Mouse (Mus musculus) lung, embryonic 16.5 days (tissue): Measurements from ENCODE around the gene Smcr8. TPM values are rescaled to one million over a fixed set of nuclear protein-coding genes. Genes with fewer than 3 reads are reported as not detected.

Experiments
- ATAC-seq: fragments of 200-750 bp; cut with Nextera tagmentation; 2 replicates; pipeline ENCODE4 v1.8.0; 2017; ENCODE audit warnings: low read depth, mild to moderate bottlenecking, moderate library complexity
- H3K27ac ChIP-seq: fragments of 300-500 bp; sonication (generic); 2 replicates; pipeline ENCODE4 v1.5.1; 2014; ENCODE audit warnings: mild to moderate bottlenecking, control low read depth, low read length
- H3K27me3 ChIP-seq: fragments of 300-500 bp; sonication (generic); 2 replicates; pipeline ENCODE4 v1.6.1; 2014; ENCODE audit warnings: low read depth, low read length, mixed read lengths; ENCODE audit not compliant: control insufficient read depth, insufficient read depth
- H3K36me3 ChIP-seq: fragments of 300-500 bp; sonication (generic); 2 replicates; pipeline ENCODE4 v1.6.1; 2014; ENCODE audit warnings: low read length; ENCODE audit not compliant: control insufficient read depth, insufficient read depth
- H3K4me1 ChIP-seq: fragments of 300-500 bp; sonication (generic); replicated peaks from 2 replicates; pipeline ENCODE4 v1.6.1; 2014; ENCODE audit warnings: low read length, mixed read lengths; ENCODE audit not compliant: control insufficient read depth, insufficient read depth
- H3K4me2 ChIP-seq: fragments of 300-500 bp; sonication (generic); 2 replicates; pipeline ENCODE4 v1.6.1; 2014; ENCODE audit warnings: low read depth, low read length, control low read depth
- H3K4me3 ChIP-seq: fragments of 300-500 bp; sonication (generic); 2 replicates; pipeline ENCODE4 v1.5.1; 2014; ENCODE audit warnings: mild to moderate bottlenecking, low read length, control low read depth
- H3K9ac ChIP-seq: fragments of 300-500 bp; sonication (generic); 2 replicates; pipeline ENCODE4 v1.6.1; 2014; ENCODE audit warnings: low read length, control low read depth
- H3K9me3 ChIP-seq: fragments of 300-500 bp; sonication (generic); 2 replicates; pipeline ENCODE4 v1.6.1; 2016; ENCODE audit warnings: low read length; ENCODE audit not compliant: control insufficient read depth
- WGBS: fragments of 180-500 bp; shearing (Covaris S2); extraction: QIAGEN DNeasy Blood & Tissue Kit; methylation state at CpG from one replicate; pipeline ENCODE4 v1.1.7; 2014; 5-methylcytosine and 5-hydroxymethylcytosine counted together
- polyA plus RNA-seq: library from polyadenylated mRNA; unstranded; fragments of >200 nt; fragmentation: Nextera tagmentation; extraction: Ambion mirVana; gene quantifications from 2 replicates; pipeline ENCODE4 v1.2.1, GENCODE M21; 2015

The Smcr8 gene
- polyA plus RNA-seq, 1 experiment from 2014 or later, result 5.8 TPM

DNA sequence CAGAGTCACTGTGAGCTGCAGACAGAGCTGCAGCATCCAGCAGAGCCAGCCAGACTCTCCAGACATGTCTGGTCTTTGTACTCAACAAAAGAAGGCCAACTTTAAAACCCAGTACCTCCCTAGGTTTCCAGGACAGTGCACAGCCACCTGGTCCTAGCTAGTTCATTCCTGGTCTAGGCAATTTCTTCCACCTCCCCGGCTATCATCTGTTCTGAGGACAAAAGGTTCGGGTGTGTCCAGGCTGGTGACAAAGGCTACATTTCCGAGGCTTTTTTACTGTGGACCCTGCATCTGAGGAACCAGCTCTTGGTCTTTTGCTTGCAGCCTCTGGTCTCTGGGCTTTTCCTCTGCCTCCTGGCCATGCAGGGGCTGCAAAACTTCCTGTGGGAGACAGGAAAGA lies 37.0 kb upstream of the Smcr8 start:
- Histone ChIP-seq H3K27ac (no peak overlapping the region), H3K4me2 (no peak overlapping the region), H3K9ac (no peak overlapping the region), H3K27me3 (no peaks in the 10 kb centered on the region), H3K4me3 (no peak overlapping the region), H3K4me1 (no peaks in the 10 kb centered on the region), H3K36me3 (peaks cover 12% of the 10 kb centered on the region), H3K9me3 (no peaks in the 10 kb centered on the region)
- no peak for ATAC-seq
- 76% methylated on average over 3 of the region's 3 CpGs for WGBS

DNA sequence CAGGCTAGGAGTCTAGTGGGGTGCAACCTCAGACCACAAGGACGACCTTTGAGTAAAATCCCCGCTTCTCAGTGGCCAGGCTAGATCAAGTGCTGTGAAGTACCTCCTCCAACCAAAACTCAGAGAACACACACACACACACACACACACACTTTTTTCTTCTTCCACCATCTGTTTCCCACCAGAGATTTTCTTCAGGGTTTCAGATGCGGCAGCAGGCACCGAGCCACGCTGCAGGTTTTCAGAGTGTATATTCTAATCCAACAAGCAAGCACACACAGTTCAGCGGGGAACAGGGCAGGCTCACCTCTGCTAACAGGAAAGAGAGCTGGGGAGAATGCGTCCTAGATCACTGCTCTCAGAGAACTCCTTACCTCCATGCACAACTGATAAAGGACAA lies 21.8 kb upstream of the Smcr8 start:
- no peak for ATAC-seq
- WGBS, result 90% methylated on average over 7 of the region's 7 CpGs

DNA sequence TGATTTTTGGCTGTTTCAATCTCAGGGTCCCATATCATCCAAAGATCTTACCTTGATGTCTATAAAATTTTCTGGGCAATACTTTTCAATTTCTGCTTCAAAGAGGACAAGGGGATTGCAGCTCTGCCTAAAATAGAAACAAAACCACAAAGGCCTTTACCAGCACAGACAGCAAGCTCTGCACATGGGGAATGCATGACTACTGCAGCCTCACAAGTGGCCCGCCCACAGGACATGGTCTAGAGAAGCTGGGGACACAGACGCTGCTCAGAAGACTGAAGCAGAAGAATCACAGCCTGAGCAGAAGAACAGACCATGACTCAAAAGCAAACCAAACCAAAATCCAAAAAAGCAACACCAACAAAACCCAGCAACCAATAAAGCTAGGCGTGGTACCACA lies 15.6 kb upstream of the Smcr8 start:
- ATAC-seq, result no peak
- peaks cover 20% of the 10 kb centered on the region for H3K36me3 ChIP-seq
- H3K4me3 ChIP-seq, result no peak overlapping the region
- no peaks in the 10 kb centered on the region for H3K4me1 ChIP-seq
- no peaks in the 10 kb centered on the region for H3K27me3 ChIP-seq
- no peak overlapping the region for H3K4me2 ChIP-seq
- H3K27ac ChIP-seq, result no peak overlapping the region
- no peak overlapping the region for H3K9ac ChIP-seq
- no peaks in the 10 kb centered on the region for H3K9me3 ChIP-seq
- 84% methylated on average over 3 of the region's 3 CpGs for WGBS

More for the DNA sequence above, 21.8 kb upstream of the Smcr8 start:
- no peak overlapping the region for H3K4me2 ChIP-seq
- no peak overlapping the region for H3K4me3 ChIP-seq
- no peaks in the 10 kb centered on the region for H3K9me3 ChIP-seq
- no peaks in the 10 kb centered on the region for H3K27me3 ChIP-seq
- no peak overlapping the region for H3K27ac ChIP-seq
- peaks cover 44% of the 10 kb centered on the region for H3K36me3 ChIP-seq
- H3K4me1 ChIP-seq, result no peaks in the 10 kb centered on the region
- H3K9ac ChIP-seq, result no peak overlapping the region

DNA sequence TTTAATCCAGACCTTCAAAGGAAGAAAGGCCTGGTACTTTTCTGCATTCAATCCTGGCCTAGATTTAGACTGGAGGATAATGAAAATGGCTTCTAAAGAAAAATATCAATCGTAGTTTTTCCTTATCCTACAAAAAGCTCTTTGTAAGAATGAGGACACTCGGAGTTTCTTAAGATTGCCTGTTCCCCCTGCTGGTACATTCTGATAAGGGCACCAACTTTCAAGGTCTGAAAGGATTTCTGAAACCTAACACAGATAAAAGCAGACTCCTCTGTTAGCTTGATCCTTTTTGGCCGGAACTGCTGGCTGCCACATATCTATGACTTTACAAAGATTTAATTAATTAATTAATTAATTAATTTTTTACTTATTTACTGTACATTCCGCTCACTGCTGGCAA lies 10.4 kb upstream of the Smcr8 start:
- H3K4me1 ChIP-seq, result no peaks in the 10 kb centered on the region
- peaks cover under 1% of the 10 kb centered on the region; the same call in 1 of the 2 replicates for H3K36me3 ChIP-seq
- no peaks in the 10 kb centered on the region for H3K27me3 ChIP-seq
- H3K27ac ChIP-seq, result no peak overlapping the region
- WGBS, result 79% methylated on average over 4 of the region's 4 CpGs
- no peaks in the 10 kb centered on the region for H3K9me3 ChIP-seq
- no peak overlapping the region for H3K4me2 ChIP-seq
- no peak overlapping the region for H3K9ac ChIP-seq
- no peak for ATAC-seq
- H3K4me3 ChIP-seq, result no peak overlapping the region

DNA sequence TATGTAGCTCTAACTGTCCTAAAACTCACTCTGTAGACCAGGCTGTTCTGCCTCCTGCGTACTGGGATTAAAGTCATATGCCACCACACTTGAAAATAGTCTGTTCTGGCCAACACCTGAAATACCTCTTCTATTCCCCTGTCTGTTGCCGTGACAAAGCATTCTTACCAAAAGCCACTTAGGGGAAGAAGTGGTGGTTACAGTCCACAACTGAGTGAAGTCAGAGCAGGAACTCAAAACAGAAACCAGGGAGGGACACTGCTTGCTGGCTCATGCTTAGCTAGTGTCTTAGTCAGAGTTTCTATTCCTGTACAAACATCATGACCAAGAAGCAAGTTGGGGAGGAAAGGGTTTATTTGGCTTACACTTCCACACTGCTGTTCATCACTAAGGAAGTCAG lies 8.0 kb upstream of the Smcr8 start:
- Histone ChIP-seq H3K4me3 (no peak overlapping the region), H3K9ac (no peak overlapping the region), H3K27me3 (no peaks in the 10 kb centered on the region), H3K4me1 (peaks cover 3% of the 10 kb centered on the region; the same call in 1 of the 2 replicates), H3K27ac (no peak overlapping the region), H3K9me3 (no peaks in the 10 kb centered on the region), H3K36me3 (no peaks in the 10 kb centered on the region), H3K4me2 (no peak overlapping the region)
- no peak for ATAC-seq
- 71% methylated on average over 2 of the region's 2 CpGs for WGBS

DNA sequence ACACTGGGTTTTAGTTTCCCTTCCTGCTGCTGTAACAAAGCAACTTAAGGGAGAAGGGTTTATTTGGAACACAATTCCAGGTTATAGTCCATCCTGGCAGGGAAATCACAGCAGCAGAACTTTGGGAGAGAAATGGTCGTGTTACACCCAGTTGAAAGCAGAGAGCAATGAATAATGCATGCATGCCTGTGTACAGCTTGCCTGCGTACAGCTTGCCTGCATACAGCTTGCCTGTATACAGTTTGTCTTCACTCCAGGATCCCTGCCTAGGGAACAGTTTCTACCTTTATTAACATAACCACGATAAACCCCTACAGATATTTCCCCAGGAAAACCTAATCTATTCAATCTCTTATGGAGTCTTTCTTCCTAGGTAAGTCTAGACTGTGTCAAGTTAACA lies 6.5 kb upstream of the Smcr8 start:
- H3K9me3 ChIP-seq, result no peaks in the 10 kb centered on the region
- H3K9ac ChIP-seq, result no peak overlapping the region
- ATAC-seq, result no peak
- peaks cover 15% of the 10 kb centered on the region for H3K4me1 ChIP-seq
- no peaks in the 10 kb centered on the region for H3K27me3 ChIP-seq
- H3K4me3 ChIP-seq, result no peak overlapping the region
- 87% methylated on average over 3 of the region's 3 CpGs for WGBS
- H3K27ac ChIP-seq, result no peak overlapping the region
- no peaks in the 10 kb centered on the region for H3K36me3 ChIP-seq
- H3K4me2 ChIP-seq, result no peak overlapping the region

DNA sequence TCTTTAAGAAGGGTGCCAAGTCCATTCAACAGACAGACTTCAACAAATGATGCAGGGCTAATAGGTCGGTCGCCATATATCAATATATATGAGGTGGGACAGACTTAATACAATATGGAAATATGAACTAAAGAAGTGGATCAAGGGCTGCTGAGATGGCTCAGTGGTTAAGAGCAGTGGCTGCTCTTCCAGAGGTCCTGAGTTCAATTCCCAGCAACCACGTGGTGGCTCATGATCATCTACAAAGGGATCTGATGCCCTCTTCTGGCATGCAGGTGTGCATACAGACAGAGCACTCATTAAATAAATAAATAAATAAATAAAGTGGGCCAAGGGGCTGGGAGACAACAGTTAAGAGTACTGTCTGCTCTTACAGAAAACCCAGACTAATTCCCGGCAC lies 5.2 kb upstream of the Smcr8 start:
- Histone ChIP-seq H3K36me3 (no peaks in the 10 kb centered on the region), H3K27ac (no peak overlapping the region), H3K4me2 (no peak overlapping the region), H3K27me3 (no peaks in the 10 kb centered on the region), H3K4me3 (no peak overlapping the region), H3K4me1 (peaks cover 20% of the 10 kb centered on the region), H3K9ac (no peak overlapping the region), H3K9me3 (no peaks in the 10 kb centered on the region)
- 78% methylated on average over 4 of the region's 4 CpGs for WGBS
- ATAC-seq, result no peak

DNA sequence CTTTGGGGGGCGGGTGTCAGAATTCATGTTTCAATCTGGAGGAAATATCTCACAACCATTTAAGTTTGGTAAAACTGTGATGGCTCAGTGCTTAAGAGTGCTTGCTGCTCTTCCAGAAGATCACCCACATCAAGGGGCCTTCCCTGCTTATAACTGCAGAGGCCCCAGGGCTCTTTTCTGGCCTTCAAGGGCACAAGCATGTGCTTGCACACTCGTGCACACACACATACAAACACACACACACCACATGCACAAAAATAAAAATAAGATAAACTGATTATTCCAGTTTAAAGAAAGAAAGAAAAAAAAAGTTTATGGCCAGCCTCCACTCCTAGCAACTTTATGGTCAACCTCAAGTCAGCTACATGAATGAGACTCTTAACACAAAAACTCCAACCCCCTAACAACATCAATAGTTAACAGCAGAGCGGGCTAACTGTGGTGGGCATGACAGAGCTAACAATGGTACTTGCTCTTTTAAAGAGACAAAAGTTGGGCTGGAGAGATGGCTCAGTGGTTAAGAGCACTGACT lies 3.1 kb upstream of the Smcr8 start:
- H3K9me3 ChIP-seq, result no peaks in the 10 kb centered on the region
- no peak for ATAC-seq
- WGBS, result 84% methylated on average over 3 of the region's 3 CpGs
- no peak overlapping the region for H3K4me3 ChIP-seq
- peaks cover 33% of the 10 kb centered on the region for H3K4me1 ChIP-seq
- no peak overlapping the region for H3K9ac ChIP-seq
- H3K4me2 ChIP-seq, result no peak overlapping the region
- no peak overlapping the region for H3K27ac ChIP-seq
- no peaks in the 10 kb centered on the region for H3K27me3 ChIP-seq
- no peaks in the 10 kb centered on the region for H3K36me3 ChIP-seq

DNA sequence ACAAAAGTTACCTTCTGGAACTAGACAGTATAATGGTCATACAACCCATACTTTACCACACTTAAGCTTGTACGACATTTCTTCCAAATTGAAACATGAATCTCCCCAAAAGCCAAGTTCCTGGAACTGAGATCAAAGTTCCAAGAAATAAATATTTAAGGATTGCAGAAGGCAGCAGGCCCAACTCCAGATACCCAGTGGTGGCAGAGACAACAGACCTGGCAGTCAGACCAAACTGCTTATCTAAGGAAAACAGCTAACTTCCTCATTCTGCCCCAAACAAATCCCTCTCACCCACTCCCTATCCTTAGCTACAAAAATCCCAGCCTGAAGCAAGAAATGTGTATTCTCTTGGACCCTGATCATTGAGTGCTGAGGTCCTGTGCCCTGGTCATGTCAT lies 2.5 kb upstream of the Smcr8 start:
- Histone ChIP-seq H3K4me3 (no peak overlapping the region; the same call in none of the 2 replicates), H3K4me1 (peaks cover 39% of the 10 kb centered on the region), H3K9ac (0 out of 2 replicates have a peak overlapping the region, but pooled peaks have one; percentile 40), H3K27me3 (no peaks in the 10 kb centered on the region), H3K9me3 (no peaks in the 10 kb centered on the region), H3K4me2 (peak overlapping the region; percentile 75), H3K27ac (peak overlapping the region; percentile 12; the same call in 1 of the 2 replicates), H3K36me3 (no peaks in the 10 kb centered on the region)
- no peak for ATAC-seq
- WGBS, result 17% methylated on average over 1 of the region's 1 CpGs

DNA sequence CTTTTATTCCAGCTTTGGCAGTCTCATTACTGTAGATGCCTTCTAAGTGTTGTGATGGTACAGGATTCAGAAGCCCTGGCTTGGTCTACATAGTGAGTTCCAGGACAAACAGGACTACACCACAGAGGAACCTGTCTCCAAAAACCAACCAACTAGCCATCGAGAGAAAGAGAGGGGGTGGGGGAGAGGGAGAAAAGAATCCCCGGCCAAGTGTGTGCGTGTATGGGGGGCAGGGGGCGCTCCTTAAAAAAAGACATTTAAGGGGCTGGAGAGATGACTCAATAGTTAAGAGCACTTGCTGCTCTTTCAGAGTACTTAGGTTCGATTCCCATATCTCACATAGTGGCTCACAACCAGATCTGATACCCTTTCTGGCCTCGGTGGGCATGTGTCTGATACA lies 1.7 kb upstream of the Smcr8 start:
- Histone ChIP-seq H3K36me3 (no peaks in the 10 kb centered on the region), H3K9me3 (no peaks in the 10 kb centered on the region), H3K9ac (peak overlapping the region; percentile 40; the same call in 1 of the 2 replicates), H3K27me3 (no peaks in the 10 kb centered on the region), H3K4me3 (peak overlapping the region; percentile 82), H3K27ac (no peak overlapping the region), H3K4me2 (peak overlapping the region; percentile 75), H3K4me1 (peaks cover 47% of the 10 kb centered on the region)
- ATAC-seq, result no peak
- 33% methylated on average over 6 of the region's 6 CpGs for WGBS
